Mouse (Mus musculus) embryonic facial prominence, embryonic 11.5 days (tissue): Measurements from ENCODE around the gene Flot1. TPM values are rescaled to one million over a fixed set of nuclear protein-coding genes. Genes with fewer than 3 reads are reported as not detected.
"Not testable (repeated sequence)": the region's sequence is repeated elsewhere in the genome, so short reads cannot be mapped to it uniquely, and the experiment has no call there.

Experiments
- ATAC-seq: fragments of 200-750 bp; cut with Nextera tagmentation; replicated peaks from 2 replicates; pipeline ENCODE4 v1.8.0; 2017; ENCODE audit warnings: low read depth; ENCODE audit not compliant: insufficient number of reproducible peaks, low FRiP score, low TSS enrichment
- DNase-seq: peaks from one replicate; pipeline ENCODE4 v3.0.0-alpha.2; 2015; ENCODE audit warnings: low spot score
- H3K27ac ChIP-seq: fragments of 300-500 bp; sonication (generic); replicated peaks from 2 replicates; pipeline ENCODE4 v1.5.1; 2014; ENCODE audit warnings: mild to moderate bottlenecking, low read depth, low read length, control low read depth
- H3K27me3 ChIP-seq: fragments of 300-500 bp; sonication (generic); 2 replicates; pipeline ENCODE4 v1.6.1; 2014; ENCODE audit warnings: mild to moderate bottlenecking, low read length, moderate library complexity, mixed read lengths; ENCODE audit not compliant: control insufficient read depth, insufficient read depth
- H3K36me3 ChIP-seq: fragments of 300-500 bp; sonication (generic); replicated peaks from 2 replicates; pipeline ENCODE4 v1.6.1; 2014; ENCODE audit warnings: low read depth, mild to moderate bottlenecking, low read length, moderate library complexity, mixed read lengths; ENCODE audit not compliant: control insufficient read depth, insufficient read depth
- H3K4me1 ChIP-seq: fragments of 300-500 bp; sonication (generic); 2 replicates; pipeline ENCODE4 v1.6.1; 2014; ENCODE audit warnings: low read length, mixed read lengths; ENCODE audit not compliant: control insufficient read depth, insufficient read depth
- H3K4me2 ChIP-seq: fragments of 300-500 bp; sonication (generic); 2 replicates; pipeline ENCODE4 v1.6.1; 2014; ENCODE audit warnings: low read depth, mild to moderate bottlenecking, control low read depth, low read length, moderate library complexity
- H3K4me3 ChIP-seq: fragments of 300-500 bp; sonication (generic); 2 replicates; pipeline ENCODE4 v1.5.1; 2014; ENCODE audit warnings: low read depth, low read length, control low read depth
- H3K9ac ChIP-seq: fragments of 300-500 bp; sonication (generic); replicated peaks from 2 replicates; pipeline ENCODE4 v1.6.1; 2014; ENCODE audit warnings: mild to moderate bottlenecking, control low read depth, low read length
- H3K9me3 ChIP-seq: fragments of 300-500 bp; sonication (generic); replicated peaks from 2 replicates; pipeline ENCODE4 v1.6.1; 2016; ENCODE audit warnings: mild to moderate bottlenecking, low read length, inconsistent platforms, mixed read lengths; ENCODE audit not compliant: control insufficient read depth
- WGBS: fragments of 180-500 bp; shearing (Covaris S2); extraction: QIAGEN DNeasy Blood & Tissue Kit; methylation state at CpG from one replicate; pipeline ENCODE4 v1.1.7; 2014; 5-methylcytosine and 5-hydroxymethylcytosine counted together
- polyA plus RNA-seq: library from polyadenylated mRNA; unstranded; fragments of >200 nt; fragmentation: Nextera tagmentation; extraction: Ambion mirVana; gene quantifications from 2 replicates; pipeline ENCODE4 v1.2.1, GENCODE M21; 2014

Gene Flot1
- polyA plus RNA-seq, 1 experiment from 2014 or later = 53.8 TPM

- H3K4me2 ChIP-seq = peak overlapping the region; percentile 56
- DNase-seq = no peak
- H3K4me3 ChIP-seq = peak overlapping the region; percentile 81
Measured at GRCm38 (mm10) chr17:35838570-35838969, 15.5 kb downstream of the Flot1 start.

GRCm38 (mm10) chr17:35839002-35839401 lies 16.0 kb downstream of the Flot1 start:
- H3K4me3 ChIP-seq = peak overlapping the region; percentile 81
- DNase-seq, H3K27me3 ChIP-seq, H3K9me3 ChIP-seq, ATAC-seq, H3K4me1 ChIP-seq: not testable (repeated sequence)
- peak overlapping the region; percentile 56 for H3K4me2 ChIP-seq
- peaks cover 17% of the 10 kb centered on the region for H3K36me3 ChIP-seq
- peak overlapping the region; percentile 74 for H3K9ac ChIP-seq
- H3K27ac ChIP-seq = peak overlapping the region; percentile 92
- 50% methylated on average over 3 of the region's 3 CpGs for WGBS

More at GRCm38 (mm10) chr17:35838570-35838969, 15.5 kb downstream of the Flot1 start:
- H3K4me1 ChIP-seq = peaks cover 6% of the 10 kb centered on the region; the same call in 1 of the 2 replicates
- 2% methylated on average over 5 of the region's 5 CpGs for WGBS
- H3K9ac ChIP-seq = peak overlapping the region; percentile 74
- no peaks in the 10 kb centered on the region for H3K27me3 ChIP-seq
- no peak for ATAC-seq
- H3K9me3 ChIP-seq = no peaks in the 10 kb centered on the region
- peak overlapping the region; percentile 92 for H3K27ac ChIP-seq
- H3K36me3 ChIP-seq = peaks cover 19% of the 10 kb centered on the region

GRCm38 (mm10) chr17:35840561-35840960 lies 17.5 kb downstream of the Flot1 start:
- H3K9me3 ChIP-seq = no peaks in the 10 kb centered on the region
- H3K4me3 ChIP-seq = peak overlapping the region; percentile 19
- 54% methylated on average over 14 of the region's 14 CpGs for WGBS
- DNase-seq (no peak), ATAC-seq (no peak)
- peaks cover 5% of the 10 kb centered on the region for H3K36me3 ChIP-seq
- peaks cover 3% of the 10 kb centered on the region; the same call in 1 of the 2 replicates for H3K4me1 ChIP-seq
- H3K4me2 ChIP-seq = peak overlapping the region; percentile 3
- H3K9ac ChIP-seq = no peak overlapping the region
- no peak overlapping the region for H3K27ac ChIP-seq
- no peaks in the 10 kb centered on the region for H3K27me3 ChIP-seq

- Histone ChIP-seq H3K4me3 (peak within 1 kb of the TSS; percentile 59), H3K9ac (peak within 1 kb of the TSS; percentile 78), H3K27ac (peak within 1 kb of the TSS; percentile 35), H3K4me2 (peak within 1 kb of the TSS; percentile 57), H3K36me3 (no peaks in the 10 kb centered on the region; the same call in 1 of the 2 replicates), H3K4me1 (no peaks in the 10 kb centered on the region), H3K9me3 (no peaks in the 10 kb centered on the region), H3K27me3 (no peaks in the 10 kb centered on the region)
- ATAC-seq (peak; percentile 86), DNase-seq (peak; percentile 100)
- WGBS = under 1% methylated on average over 59 of the region's 59 CpGs
Measured at GRCm38 (mm10) chr17:35841076-35841950, 18.3 kb downstream of the Flot1 start, which contains the start of gene Mdc1. Gene Mdc1 (plus strand): TSS chr17:35841515.

GRCm38 (mm10) chr17:35842006-35842405 lies 19.0 kb downstream of the Flot1 start:
- 20% methylated on average over 11 of the region's 11 CpGs for WGBS
- Histone ChIP-seq H3K4me1 (no peaks in the 10 kb centered on the region), H3K4me2 (peak overlapping the region; percentile 57), H3K9me3 (no peaks in the 10 kb centered on the region), H3K9ac (peak overlapping the region; percentile 78), H3K4me3 (peak overlapping the region; percentile 59), H3K27ac (peak overlapping the region; percentile 35; the same call in 1 of the 2 replicates), H3K36me3 (no peaks in the 10 kb centered on the region; the same call in 1 of the 2 replicates), H3K27me3 (no peaks in the 10 kb centered on the region)
- DNase-seq (peak; percentile 37), ATAC-seq (no peak)

- Histone ChIP-seq H3K4me3 (no peak overlapping the region), H3K9ac (no peak overlapping the region), H3K4me2 (no peak overlapping the region), H3K36me3 (no peaks in the 10 kb centered on the region; the same call in 1 of the 2 replicates), H3K4me1 (no peaks in the 10 kb centered on the region), H3K9me3 (no peaks in the 10 kb centered on the region), H3K27ac (no peak overlapping the region), H3K27me3 (no peaks in the 10 kb centered on the region)
- no peak for DNase-seq
- no peak for ATAC-seq
- 94% methylated on average over 3 of the region's 3 CpGs for WGBS
Measured at GRCm38 (mm10) chr17:35843514-35843913, 20.5 kb downstream of the Flot1 start.

- H3K4me1 ChIP-seq = no peaks in the 10 kb centered on the region
- no peak overlapping the region for H3K27ac ChIP-seq
- H3K4me3 ChIP-seq = no peak overlapping the region
- H3K4me2 ChIP-seq = no peak overlapping the region
- no peaks in the 10 kb centered on the region for H3K9me3 ChIP-seq
- DNase-seq (no peak), ATAC-seq (no peak)
- peaks cover 8% of the 10 kb centered on the region for H3K36me3 ChIP-seq
- no peak overlapping the region for H3K9ac ChIP-seq
- 81% methylated on average over 1 of the region's 1 CpGs for WGBS
- no peaks in the 10 kb centered on the region for H3K27me3 ChIP-seq
Measured at GRCm38 (mm10) chr17:35848112-35848511, 25.1 kb downstream of the Flot1 start.

GRCm38 (mm10) chr17:35850974-35851373 lies 27.9 kb downstream of the Flot1 start:
- H3K9me3 ChIP-seq = no peaks in the 10 kb centered on the region
- no peaks in the 10 kb centered on the region for H3K27me3 ChIP-seq
- H3K27ac ChIP-seq = no peak overlapping the region
- no peak overlapping the region for H3K4me2 ChIP-seq
- no peak overlapping the region for H3K4me3 ChIP-seq
- DNase-seq (no peak), ATAC-seq (no peak)
- 95% methylated on average over 3 of the region's 3 CpGs for WGBS
- peaks cover 8% of the 10 kb centered on the region for H3K36me3 ChIP-seq
- H3K9ac ChIP-seq = no peak overlapping the region
- H3K4me1 ChIP-seq = no peaks in the 10 kb centered on the region
